Mouse (Mus musculus) heart, adult 2 months (tissue): ENCODE measurements around the gene Efnb3. TPM values are rescaled to one million over a fixed set of nuclear protein-coding genes. Genes with fewer than 3 reads are reported as not detected.
"Not testable (repeated sequence)": the region's sequence is repeated elsewhere in the genome, so short reads cannot be mapped to it uniquely, and the experiment has no call there.

ENCODE experiments used
- DNase-seq, 2 experiments: peaks; one replicate each; pipeline ENCODE4 v3.0.0; 2021
- H3K27ac ChIP-seq: fragments of 200-600 bp; 2 replicates; pipeline ENCODE4 v1.8.1; 2022
- H3K27me3 ChIP-seq: fragments of 200-500 bp; 2 replicates; pipeline ENCODE4 v1.6.1; 2012; ENCODE audit warnings: mild to moderate bottlenecking, low read length, inconsistent platforms, mixed read lengths; ENCODE audit not compliant: control insufficient read depth, insufficient read depth
- H3K36me3 ChIP-seq: fragments of 200-500 bp; 2 replicates; pipeline ENCODE4 v1.6.1; 2012; ENCODE audit warnings: low read length, inconsistent platforms; ENCODE audit not compliant: control insufficient read depth, insufficient read depth
- H3K4me1 ChIP-seq: fragments of 200-500 bp; 2 replicates; pipeline ENCODE4 v1.6.1; 2011; ENCODE audit warnings: low read length; ENCODE audit not compliant: control insufficient read depth, insufficient read depth
- H3K4me3 ChIP-seq: fragments of 200-600 bp; 2 replicates; pipeline ENCODE4 v1.8.1; 2022
- H3K79me2 ChIP-seq: fragments of 200-500 bp; replicated peaks from 2 replicates; pipeline ENCODE4 v1.6.1; 2012; ENCODE audit warnings: mild to moderate bottlenecking, inconsistent platforms, low read length, moderate library complexity, mixed read lengths; ENCODE audit not compliant: control insufficient read depth, insufficient read depth
- H3K9ac ChIP-seq: fragments of 200-500 bp; 2 replicates; pipeline ENCODE4 v1.6.1; 2012; ENCODE audit warnings: low read depth, mild to moderate bottlenecking, control low read depth, inconsistent platforms, low read length, mixed read lengths
- CTCF ChIP-seq: fragments of 200-600 bp; IDR thresholded peaks from 2 replicates; pipeline ENCODE4 v1.8.1; 2022; ENCODE audit warnings: antibody characterized with exemption, mild to moderate bottlenecking, moderate library complexity
- EP300 ChIP-seq: fragments of 200-500 bp; IDR thresholded peaks from 2 replicates; pipeline ENCODE4 v1.6.1; 2011; ENCODE audit warnings: low read depth, low read length, control low read depth; ENCODE audit not compliant: insufficient read depth
- POLR2A ChIP-seq: fragments of 200-500 bp; IDR thresholded peaks from 2 replicates; pipeline ENCODE4 v1.6.1; 2011; ENCODE audit warnings: mild to moderate bottlenecking, low read depth, low read length, control low read depth; ENCODE audit not compliant: insufficient read depth
- WGBS: fragments of 180-500 bp; shearing (Covaris S2); methylation state at CpG from one replicate; pipeline ENCODE4 v1.1.7; 2018; 5-methylcytosine and 5-hydroxymethylcytosine counted together
- intact Hi-C: fragments of 180-260 bp; cut with DNase I; formaldehyde crosslinking; loops from one replicate; pipeline ENCODE4 v1.15.1; 2025
- polyA plus RNA-seq: library from polyadenylated mRNA; depleted of rRNA; stranded (reverse); fragments of >200 nt; gene quantifications from 2 replicates; pipeline ENCODE4 v1.2.3, GENCODE M21; 2012
- total RNA-seq, 2 experiments: library from RNA; stranded (reverse); gene quantifications; 2 replicates each; pipeline ENCODE4 v1.2.3; 2021

The Efnb3 gene
- total and polyA plus RNA-seq, 3 experiments: 57.4 to 106 (median 89.2) TPM

GRCm38 (mm10) chr11:69530755-69531154 lies 29.2 kb downstream of the Efnb3 start:
- H3K4me3 ChIP-seq, DNase-seq, H3K79me2 ChIP-seq, H3K36me3 ChIP-seq, H3K4me1 ChIP-seq, H3K9ac ChIP-seq, H3K27ac ChIP-seq, intact Hi-C loops, H3K27me3 ChIP-seq: not testable (repeated sequence)
- peak; percentile 37 for TF ChIP-seq CTCF
- WGBS: 86% methylated on average over 6 of the region's 6 CpGs

DNA sequence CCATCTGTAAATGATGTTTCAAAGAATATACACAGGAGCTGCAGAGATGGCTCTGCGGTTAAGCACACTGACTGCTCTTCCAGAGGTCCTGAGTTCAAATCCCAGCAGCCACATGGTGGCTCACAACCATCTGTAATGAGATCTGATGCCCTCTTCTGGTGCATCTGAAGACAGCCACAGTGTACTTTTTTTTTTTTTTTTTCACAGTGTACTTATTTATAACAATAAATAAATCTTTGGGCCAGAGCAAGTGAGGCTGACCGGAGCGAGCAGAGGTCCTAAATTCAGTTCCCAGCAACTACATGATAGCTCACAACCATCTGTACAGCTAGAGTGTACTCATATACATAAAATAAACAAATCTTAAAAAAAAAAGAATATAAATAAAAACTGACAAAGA lies 29.7 kb downstream of the Efnb3 start:
- intact Hi-C loops, H3K27me3 ChIP-seq, H3K9ac ChIP-seq, H3K4me1 ChIP-seq, H3K36me3 ChIP-seq, H3K27ac ChIP-seq, DNase-seq, H3K4me3 ChIP-seq, H3K79me2 ChIP-seq: not testable (repeated sequence)
- WGBS: 83% methylated on average over 3 of the region's 3 CpGs

DNA sequence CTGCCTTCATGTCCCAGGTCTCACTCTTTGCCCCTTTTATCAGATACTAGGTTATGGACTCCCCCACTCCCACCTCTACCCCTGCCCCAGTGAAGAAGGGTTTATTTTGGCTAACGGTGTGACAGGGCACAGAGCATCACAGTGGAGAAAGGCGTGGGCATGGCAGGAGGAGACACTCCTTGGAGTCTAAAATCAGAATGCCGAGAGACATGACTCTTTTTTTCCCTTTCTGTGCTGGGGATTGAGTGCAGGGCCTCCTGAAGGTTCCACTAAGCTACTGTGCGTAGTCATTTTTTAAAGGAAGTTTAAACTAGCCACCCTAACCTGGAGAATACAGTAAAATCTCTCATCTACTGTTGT lies 32.0 kb downstream of the Efnb3 start:
- WGBS: 85% methylated on average over 4 of the region's 4 CpGs
- H3K27me3 ChIP-seq: no peaks in the 10 kb centered on the region
- H3K4me3 ChIP-seq: no peak overlapping the region
- H3K4me1 ChIP-seq: no peaks in the 10 kb centered on the region
- H3K79me2 ChIP-seq: no peaks in the 10 kb centered on the region
- TF ChIP-seq EP300 (no peak), CTCF (no peak), POLR2A (no peak)
- no peak overlapping the region for H3K27ac ChIP-seq
- no peak overlapping the region for H3K9ac ChIP-seq
- no peaks in the 10 kb centered on the region for H3K36me3 ChIP-seq
- no peak for DNase-seq
- intact Hi-C loops: no loop called here

GRCm38 (mm10) chr11:69527098-69528030 lies 32.6 kb downstream of the Efnb3 start:
- TF ChIP-seq CTCF: no peak
- no peak for TF ChIP-seq POLR2A
- TF ChIP-seq EP300: no peak
- no peak overlapping the region for H3K9ac ChIP-seq
- 26% methylated on average over 30 of the region's 30 CpGs for WGBS
- H3K27me3 ChIP-seq: no peaks in the 10 kb centered on the region
- no peaks in the 10 kb centered on the region for H3K36me3 ChIP-seq
- H3K4me1 ChIP-seq: no peaks in the 10 kb centered on the region
- DNase-seq: no peak
- H3K4me3 ChIP-seq: no peak overlapping the region
- no peak overlapping the region for H3K27ac ChIP-seq
- no peaks in the 10 kb centered on the region for H3K79me2 ChIP-seq
- intact Hi-C loops: no loop called here

GRCm38 (mm10) chr11:69526631-69527030 lies 33.4 kb downstream of the Efnb3 start:
- WGBS: 76% methylated on average over 4 of the region's 4 CpGs
- no peaks in the 10 kb centered on the region for H3K79me2 ChIP-seq
- TF ChIP-seq EP300 (no peak), CTCF (no peak), POLR2A (no peak)
- no peak for DNase-seq
- H3K4me1 ChIP-seq: no peaks in the 10 kb centered on the region
- intact Hi-C loops: no loop called here
- no peak overlapping the region for H3K9ac ChIP-seq
- no peaks in the 10 kb centered on the region for H3K27me3 ChIP-seq
- no peaks in the 10 kb centered on the region for H3K36me3 ChIP-seq
- no peak overlapping the region for H3K27ac ChIP-seq
- H3K4me3 ChIP-seq: no peak overlapping the region

DNA sequence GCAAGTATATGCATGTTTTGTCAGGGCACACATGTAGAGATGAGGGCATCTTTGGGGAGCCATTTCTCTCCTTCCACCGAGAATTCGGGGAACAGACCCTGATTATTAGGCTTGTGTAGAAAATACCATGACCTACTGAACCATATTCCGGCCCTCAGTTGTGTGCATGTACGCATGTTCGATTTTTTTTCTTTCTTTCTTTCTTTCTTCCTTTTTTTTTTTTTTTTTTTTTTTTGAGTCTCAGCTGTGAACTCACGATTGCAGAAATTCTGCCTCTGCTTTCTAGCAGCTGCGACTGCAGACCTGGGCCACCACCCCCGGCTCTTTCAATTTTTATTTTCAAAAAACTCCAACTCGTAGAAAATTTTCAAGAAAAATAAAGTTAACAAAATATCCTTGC lies 34.3 kb downstream of the Efnb3 start:
- Histone ChIP-seq H3K4me1 (peaks cover under 1% of the 10 kb centered on the region; the same call in 1 of the 2 replicates), H3K27me3 (no peaks in the 10 kb centered on the region), H3K4me3 (no peak overlapping the region), H3K9ac (no peak overlapping the region), H3K27ac (no peak overlapping the region), H3K79me2 (no peaks in the 10 kb centered on the region), H3K36me3 (no peaks in the 10 kb centered on the region)
- intact Hi-C loops: no loop called here
- 87% methylated on average over 9 of the region's 9 CpGs for WGBS
- TF ChIP-seq EP300 (no peak), CTCF (no peak), POLR2A (no peak)
- no peak for DNase-seq
